Mouse (Mus musculus): ENCODE measurements around the gene Eda. TPM values are rescaled to one million over a fixed set of nuclear protein-coding genes. Genes with fewer than 3 reads are reported as not detected.

Gene Eda
- polyA plus RNA-seq (2014; fragmentation: Nextera tagmentation; extraction: Ambion mirVana): 3.6 and 4.0 TPM in 2 replicates

DNA sequence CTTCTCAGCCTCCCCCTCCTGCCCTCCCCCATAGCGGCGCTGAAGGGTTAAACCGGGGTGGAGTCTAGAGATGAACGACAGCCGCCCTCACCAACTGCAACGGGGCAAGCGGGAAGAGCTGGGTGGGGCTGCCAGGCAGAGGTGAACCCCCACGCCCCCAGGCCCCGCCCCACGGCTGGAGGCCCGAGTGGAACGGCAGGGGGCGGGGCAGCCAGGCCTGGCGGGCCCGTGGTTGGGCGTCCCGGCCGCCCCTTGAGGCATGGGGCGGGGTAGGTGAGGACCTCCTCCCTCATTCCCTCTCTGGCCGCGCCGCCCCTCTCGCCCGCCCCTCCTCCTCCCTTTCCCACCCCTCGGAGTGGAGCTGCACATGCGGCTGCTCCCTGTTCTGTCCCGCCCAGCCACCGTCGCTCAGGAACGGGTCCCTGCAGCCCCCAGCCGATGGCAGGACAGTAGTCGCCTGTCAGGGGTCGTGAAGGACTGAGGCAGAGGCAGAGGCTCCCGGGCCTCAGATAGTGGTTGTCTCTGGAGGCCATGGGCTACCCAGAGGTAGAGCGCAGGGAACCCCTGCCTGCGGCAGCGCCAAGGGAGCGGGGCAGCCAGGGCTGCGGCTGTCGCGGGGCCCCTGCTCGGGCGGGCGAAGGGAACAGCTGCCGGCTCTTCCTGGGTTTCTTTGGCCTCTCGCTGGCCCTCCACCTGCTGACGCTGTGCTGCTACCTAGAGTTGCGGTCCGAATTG, at the start of gene Eda:
Eda (plus strand) TSS at position 357 of the 735 bp plus-strand sequence.
- peak within 1 kb of the TSS; percentile 70 for H3K4me2 ChIP-seq
- no peaks in the 10 kb centered on the region for H3K9me3 ChIP-seq (ENCODE audit: low read depth, low read length)
- WGBS: 10% methylated on average over 35 of the region's 49 CpGs
- H3K4me3 ChIP-seq (ENCODE audit: low read depth, low read length): peak within 1 kb of the TSS; percentile 51
- no peaks in the 10 kb centered on the region; the same call in 1 of the 2 replicates for H3K4me1 ChIP-seq (ENCODE audit: insufficient read depth)
- H3K9ac ChIP-seq: peak within 1 kb of the TSS; percentile 49
- H3K27me3 ChIP-seq (ENCODE audit: insufficient read depth, low read length): no peaks in the 10 kb centered on the region
- no peak for TF ChIP-seq CTCF (IDR thresholded peaks at IDR 0.05; ENCODE audit: low read depth)
- H3K27ac ChIP-seq (ENCODE audit: low read depth): no peak within 1 kb of the TSS; the same call in 1 of the 2 replicates
- peak; percentile 92 for DNase-seq
- H3K36me3 ChIP-seq (ENCODE audit: insufficient read depth): no peaks in the 10 kb centered on the region
- ATAC-seq (ENCODE audit: insufficient read depth): peak; percentile 97

DNA sequence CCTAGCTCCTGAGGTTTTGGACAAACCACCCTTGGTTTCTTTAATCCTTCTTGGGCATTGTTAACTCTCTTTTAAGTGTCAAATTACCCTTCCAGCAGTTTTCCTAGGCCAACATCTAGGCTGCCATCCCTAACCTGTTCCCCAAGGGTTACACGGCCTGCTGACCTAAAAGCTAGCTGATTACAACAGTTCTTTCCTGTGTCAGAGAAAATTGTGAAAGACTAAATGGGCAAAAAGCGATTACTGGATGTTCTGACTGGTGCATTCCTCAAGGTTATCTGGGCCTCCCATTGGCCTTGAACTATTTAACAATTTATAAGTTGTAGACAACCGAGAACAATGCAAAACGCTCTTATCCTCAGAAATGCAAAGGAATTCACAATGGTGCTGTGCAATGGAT, 14.4 kb upstream of the Eda start:
- 62% methylated on average over 4 of the region's 4 CpGs for WGBS
- Histone ChIP-seq H3K27me3 (ENCODE audit: insufficient read depth, low read length) (no peaks in the 10 kb centered on the region), H3K36me3 (ENCODE audit: insufficient read depth) (no peaks in the 10 kb centered on the region), H3K4me2 (no peak overlapping the region), H3K4me3 (ENCODE audit: low read depth, low read length) (no peak overlapping the region), H3K9ac (no peak overlapping the region), H3K4me1 (ENCODE audit: insufficient read depth) (no peaks in the 10 kb centered on the region), H3K27ac (ENCODE audit: low read depth) (no peak overlapping the region), H3K9me3 (ENCODE audit: low read depth, low read length) (no peaks in the 10 kb centered on the region)
- no peak for TF ChIP-seq CTCF (IDR thresholded peaks at IDR 0.05; ENCODE audit: low read depth)
- DNase-seq (no peak), ATAC-seq (ENCODE audit: insufficient read depth) (no peak)

DNA sequence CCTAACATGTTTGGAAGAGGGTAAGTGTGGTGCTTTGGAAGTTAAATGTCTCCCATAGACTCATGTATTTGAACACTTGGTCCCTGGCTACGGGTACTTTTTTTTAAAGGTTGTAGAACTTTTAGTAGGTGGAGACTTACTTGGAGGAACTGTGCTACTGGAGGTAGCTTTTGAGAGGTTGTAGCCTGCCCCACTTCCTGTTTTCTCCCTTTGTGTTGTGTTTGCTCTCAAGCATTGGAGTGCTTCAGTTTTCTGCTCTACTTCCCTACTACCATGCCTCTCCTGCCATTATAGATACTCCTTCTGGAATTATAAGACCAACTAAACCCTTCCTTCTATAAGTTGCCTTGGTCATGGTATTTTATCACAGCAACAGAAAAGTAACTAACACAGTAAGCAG, 5.3 kb upstream of the Eda start:
- no peak overlapping the region for H3K27ac ChIP-seq (ENCODE audit: low read depth)
- TF ChIP-seq CTCF (IDR thresholded peaks at IDR 0.05; ENCODE audit: low read depth): no peak
- no peak overlapping the region for H3K4me2 ChIP-seq
- H3K4me1 ChIP-seq (ENCODE audit: insufficient read depth): no peaks in the 10 kb centered on the region; the same call in 1 of the 2 replicates
- no peaks in the 10 kb centered on the region for H3K36me3 ChIP-seq (ENCODE audit: insufficient read depth)
- ATAC-seq (ENCODE audit: insufficient read depth) (no peak), DNase-seq (no peak)
- no peak overlapping the region for H3K9ac ChIP-seq
- H3K4me3 ChIP-seq (ENCODE audit: low read depth, low read length): no peak overlapping the region
- 67% methylated on average over 1 of the region's 1 CpGs for WGBS
- no peaks in the 10 kb centered on the region for H3K9me3 ChIP-seq (ENCODE audit: low read depth, low read length)
- no peaks in the 10 kb centered on the region for H3K27me3 ChIP-seq (ENCODE audit: insufficient read depth, low read length)

GRCm38 (mm10) chrX:99974381-99974780, 1.0 kb upstream of the Eda start:
- Histone ChIP-seq H3K27me3 (ENCODE audit: insufficient read depth, low read length) (no peaks in the 10 kb centered on the region), H3K4me2 (no peak overlapping the region), H3K36me3 (ENCODE audit: insufficient read depth) (no peaks in the 10 kb centered on the region), H3K4me1 (ENCODE audit: insufficient read depth) (no peaks in the 10 kb centered on the region; the same call in 1 of the 2 replicates), H3K9ac (no peak overlapping the region), H3K27ac (ENCODE audit: low read depth) (no peak overlapping the region), H3K4me3 (ENCODE audit: low read depth, low read length) (no peak overlapping the region), H3K9me3 (ENCODE audit: low read depth, low read length) (no peaks in the 10 kb centered on the region)
- ATAC-seq (ENCODE audit: insufficient read depth): no peak
- WGBS: 36% methylated on average over 3 of the region's 3 CpGs
- no peak for DNase-seq
- TF ChIP-seq CTCF (IDR thresholded peaks at IDR 0.05; ENCODE audit: low read depth): no peak

- DNase-seq (no peak), ATAC-seq (ENCODE audit: insufficient read depth) (peak; percentile 13; the same call in 1 of the 2 replicates)
- TF ChIP-seq CTCF (IDR thresholded peaks at IDR 0.05; ENCODE audit: low read depth): no peak
- Histone ChIP-seq H3K4me3 (ENCODE audit: low read depth, low read length) (peak overlapping the region; percentile 51; the same call in 1 of the 2 replicates), H3K27ac (ENCODE audit: low read depth) (no peak overlapping the region), H3K9ac (no peak overlapping the region), H3K9me3 (ENCODE audit: low read depth, low read length) (no peaks in the 10 kb centered on the region), H3K4me1 (ENCODE audit: insufficient read depth) (no peaks in the 10 kb centered on the region; the same call in 1 of the 2 replicates), H3K27me3 (ENCODE audit: insufficient read depth, low read length) (no peaks in the 10 kb centered on the region), H3K36me3 (ENCODE audit: insufficient read depth) (no peaks in the 10 kb centered on the region), H3K4me2 (peak overlapping the region; percentile 70)
- WGBS: 16% methylated on average over 5 of the region's 5 CpGs
These were observed 603 bp upstream of the Eda start for GRCm38 (mm10) chrX:99974803-99975202.

GRCm38 (mm10) chrX:99975985-99976924, 849 bp downstream of the Eda start:
- DNase-seq: peak; percentile 30
- WGBS: 11% methylated on average over 48 of the region's 48 CpGs
- 0 out of 2 replicates have a peak, but pooled peaks have one; percentile 1 for TF ChIP-seq CTCF (IDR thresholded peaks at IDR 0.05; ENCODE audit: low read depth)

More at GRCm38 (mm10) chrX:99975985-99976924, 849 bp downstream of the Eda start:
- H3K27me3 ChIP-seq (ENCODE audit: insufficient read depth, low read length): no peaks in the 10 kb centered on the region
- peak; percentile 42 for ATAC-seq (ENCODE audit: insufficient read depth)
- no peaks in the 10 kb centered on the region for H3K36me3 ChIP-seq (ENCODE audit: insufficient read depth)
- H3K4me2 ChIP-seq: peak overlapping the region; percentile 70
- H3K27ac ChIP-seq (ENCODE audit: low read depth): no peak overlapping the region; the same call in 1 of the 2 replicates
- no peaks in the 10 kb centered on the region for H3K9me3 ChIP-seq (ENCODE audit: low read depth, low read length)
- H3K9ac ChIP-seq: peak overlapping the region; percentile 49
- H3K4me1 ChIP-seq (ENCODE audit: insufficient read depth): no peaks in the 10 kb centered on the region; the same call in 1 of the 2 replicates
- peak overlapping the region; percentile 51 for H3K4me3 ChIP-seq (ENCODE audit: low read depth, low read length)
